Mouse (Mus musculus): ENCODE measurements around the gene Pik3c2b.

Gene Pik3c2b

DNA sequence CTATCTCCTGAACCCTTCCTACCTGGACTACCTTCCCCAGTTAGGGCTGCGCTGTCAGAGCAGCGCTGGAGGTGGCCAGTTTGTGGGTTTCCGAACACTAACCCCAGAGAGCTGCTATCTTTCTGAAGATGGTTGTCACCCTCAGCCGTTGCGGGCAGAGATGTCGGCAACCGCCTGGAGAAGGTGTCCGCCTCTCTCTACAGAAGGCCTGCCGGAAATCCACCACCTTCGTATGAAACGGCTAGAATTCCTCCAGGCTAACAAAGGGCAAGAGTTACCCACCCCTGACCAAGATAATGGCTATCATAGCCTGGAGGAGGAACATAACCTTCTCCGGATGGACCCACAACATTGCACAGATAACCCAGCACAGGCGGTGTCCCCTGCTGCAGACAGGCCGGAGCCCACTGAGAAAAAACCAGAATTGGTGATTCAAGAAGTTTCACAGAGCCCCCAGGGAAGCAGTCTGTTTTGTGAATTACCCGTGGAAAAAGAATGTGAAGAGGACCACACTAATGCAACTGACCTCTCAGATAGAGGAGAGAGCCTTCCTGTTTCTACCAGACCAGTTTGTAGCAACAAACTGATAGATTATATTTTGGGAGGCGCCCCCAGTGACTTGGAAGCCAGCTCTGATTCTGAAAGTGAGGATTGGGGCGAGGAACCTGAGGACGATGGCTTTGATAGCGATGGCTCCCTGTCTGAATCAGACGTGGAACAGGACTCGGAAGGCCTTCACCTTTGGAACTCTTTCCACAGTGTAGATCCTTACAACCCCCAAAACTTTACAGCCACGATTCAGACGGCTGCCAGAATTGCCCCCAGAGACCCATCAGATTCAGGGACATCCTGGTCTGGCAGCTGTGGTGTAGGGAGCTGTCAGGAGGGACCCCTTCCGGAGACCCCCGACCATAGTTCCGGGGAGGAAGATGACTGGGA lies 87.2 kb downstream of the Pik3c2b start:
- peak in 1 of 2 experiments; percentile 11 for DNase-seq (ENCODE audit: low spot score in 2 of 2)

DNA sequence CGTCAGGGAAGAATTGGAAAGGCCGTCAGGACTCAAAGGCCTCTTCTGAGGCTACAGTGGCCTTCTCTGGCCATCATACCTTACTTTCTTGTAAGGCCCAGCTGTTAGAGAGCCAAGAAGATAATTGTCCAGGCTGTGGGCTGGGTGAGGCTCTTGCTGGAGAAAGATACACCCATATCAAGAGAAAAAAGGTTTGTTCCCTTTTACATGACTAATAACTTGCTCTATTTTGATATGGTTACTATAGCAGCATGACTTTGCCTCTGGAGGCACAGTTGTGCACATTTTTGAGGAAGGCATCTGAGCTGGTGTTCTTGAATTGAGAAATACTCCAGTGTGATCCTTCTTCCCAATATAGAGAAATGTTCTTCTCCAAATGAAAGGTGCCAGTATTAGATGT lies 88.0 kb downstream of the Pik3c2b start:
- DNase-seq (ENCODE audit: low spot score in 2 of 2): no peak

GRCm38 (mm10) chr1:133134071-133134470 lies 88.6 kb downstream of the Pik3c2b start:
- no peak for DNase-seq (ENCODE audit: low spot score in 2 of 2)

DNA sequence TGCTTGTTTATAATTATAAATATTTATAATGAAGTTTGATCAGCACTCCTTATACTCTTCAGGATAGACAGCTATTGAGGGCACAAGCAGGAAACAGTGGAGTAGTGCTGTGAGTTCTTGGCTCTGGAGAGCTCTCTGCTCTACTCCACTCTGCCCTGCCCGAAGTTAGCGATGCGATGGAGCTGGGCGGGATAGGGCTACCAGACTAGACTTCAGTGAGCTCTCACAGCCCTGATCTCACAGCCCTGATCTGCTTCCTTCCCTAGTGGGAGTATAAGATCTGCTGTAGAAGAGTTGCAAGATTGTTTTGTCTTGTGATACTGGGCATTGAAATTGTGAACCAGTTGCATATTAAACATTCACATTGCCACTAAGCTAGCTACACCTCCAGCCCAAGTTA lies 89.4 kb downstream of the Pik3c2b start:
- DNase-seq (ENCODE audit: low spot score in 2 of 2): no peak

DNA sequence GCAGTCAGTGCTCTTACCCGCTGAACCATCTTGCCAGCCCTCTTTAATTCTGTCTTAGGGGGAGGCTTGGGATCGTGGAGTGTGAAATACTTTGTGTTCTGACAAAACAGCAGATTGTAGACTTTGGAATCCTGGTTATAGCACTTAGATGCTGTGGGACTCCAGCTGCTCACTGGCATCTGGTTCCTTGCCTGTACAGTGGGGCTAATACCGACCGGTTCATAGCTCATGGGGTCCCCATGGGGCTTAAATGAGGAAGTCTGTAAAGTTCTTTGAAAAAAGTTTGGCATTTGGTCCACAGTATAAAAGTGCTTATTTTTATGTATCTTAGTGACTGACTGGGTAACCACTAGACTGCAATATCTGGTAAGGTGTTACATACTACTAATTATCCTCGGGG lies 90.3 kb downstream of the Pik3c2b start:
- DNase-seq (ENCODE audit: low spot score in 2 of 2): no peak

DNA sequence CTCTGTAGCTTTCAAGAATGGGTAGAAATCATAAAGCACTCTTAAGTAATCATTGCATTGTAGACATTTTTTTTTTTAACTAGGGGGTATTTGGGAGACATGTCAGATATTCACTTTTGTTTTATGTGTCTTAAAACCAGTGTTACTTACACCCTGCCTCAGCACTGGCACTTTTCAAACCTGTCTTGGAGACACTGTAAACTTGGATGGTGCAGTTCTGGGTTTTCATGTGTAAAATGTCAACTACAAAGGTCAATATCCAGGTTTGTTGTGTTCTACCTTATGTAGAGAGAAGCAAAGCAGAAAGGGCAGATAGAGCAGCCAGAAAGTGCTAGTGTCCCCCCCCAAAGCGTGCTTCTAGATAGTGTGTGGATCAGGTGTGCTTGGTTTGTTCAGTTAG lies 92.9 kb downstream of the Pik3c2b start:
- no peak for DNase-seq (ENCODE audit: low spot score in 2 of 2)

DNA sequence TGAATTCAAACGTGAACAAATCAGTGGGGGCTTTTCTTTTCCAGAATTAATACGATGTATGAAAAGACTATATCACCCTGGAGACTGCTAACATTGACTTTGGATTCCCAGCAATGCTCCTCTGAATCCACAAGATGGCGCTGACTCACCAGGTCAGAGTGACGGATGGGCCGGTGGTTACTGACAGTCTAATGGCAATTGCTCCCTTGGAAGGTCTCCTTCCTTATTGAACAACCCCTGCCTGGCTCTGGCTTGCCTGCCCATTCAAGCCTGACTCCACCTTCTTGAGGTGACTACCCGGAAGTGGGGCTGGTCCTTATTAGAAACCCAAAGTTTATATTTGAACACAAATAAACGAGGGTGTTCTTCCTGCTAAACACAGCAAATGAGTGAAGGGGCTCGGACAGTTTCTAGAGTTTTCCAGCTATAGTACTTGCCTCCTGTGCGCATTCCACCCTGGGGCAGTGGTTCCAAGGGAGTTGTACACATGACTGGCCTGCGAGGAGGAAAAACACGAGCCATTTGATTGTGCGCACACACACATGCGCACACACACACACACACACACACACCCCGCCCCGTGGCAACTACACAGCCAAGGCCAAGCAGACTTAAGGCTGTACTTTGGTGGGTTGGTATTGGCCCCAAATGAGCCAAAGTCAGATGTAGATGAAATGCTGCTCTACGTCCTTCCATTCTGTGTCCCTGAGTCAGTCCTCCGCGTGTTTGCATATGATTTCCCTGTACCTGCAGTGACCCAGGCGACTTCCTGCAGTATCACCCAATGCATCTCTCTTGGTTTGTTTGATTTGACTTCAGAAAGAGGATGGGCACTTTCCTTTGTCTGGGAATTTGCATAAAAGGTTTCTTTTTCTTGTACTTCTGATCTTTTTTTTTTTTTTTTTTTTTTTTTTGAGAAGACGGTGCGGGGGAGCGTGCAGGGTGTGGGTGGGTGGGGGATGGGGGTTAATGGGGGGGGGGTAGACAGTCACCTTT lies 100.8 kb downstream of the Pik3c2b start:
- DNase-seq (ENCODE audit: low spot score in 2 of 2): peak in 1 of 2 experiments; percentile 65

DNA sequence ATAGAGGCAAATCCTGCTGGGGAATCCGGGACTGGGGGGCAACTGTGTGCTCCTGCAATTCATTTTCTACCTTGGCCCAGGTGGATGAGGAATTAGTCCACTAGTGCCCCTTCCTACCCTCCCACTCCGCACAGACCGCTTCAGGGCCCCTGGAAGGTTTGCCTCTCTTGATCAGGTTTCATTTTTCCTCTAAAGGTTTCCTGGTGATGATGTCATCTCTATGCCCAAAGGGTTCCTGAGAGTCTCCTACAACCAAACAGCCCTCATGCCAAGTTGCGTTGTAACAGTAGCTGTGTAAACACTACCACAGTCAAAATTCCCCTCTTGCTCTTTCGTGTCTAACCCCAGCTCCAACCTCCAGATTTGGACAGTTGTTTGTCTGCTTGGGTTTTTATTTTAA lies 101.9 kb downstream of the Pik3c2b start:
- DNase-seq (ENCODE audit: low spot score in 2 of 2): no peak

GRCm38 (mm10) chr1:133148122-133148521 lies 102.7 kb downstream of the Pik3c2b start:
- DNase-seq (ENCODE audit: low spot score in 2 of 2): no peak

DNA sequence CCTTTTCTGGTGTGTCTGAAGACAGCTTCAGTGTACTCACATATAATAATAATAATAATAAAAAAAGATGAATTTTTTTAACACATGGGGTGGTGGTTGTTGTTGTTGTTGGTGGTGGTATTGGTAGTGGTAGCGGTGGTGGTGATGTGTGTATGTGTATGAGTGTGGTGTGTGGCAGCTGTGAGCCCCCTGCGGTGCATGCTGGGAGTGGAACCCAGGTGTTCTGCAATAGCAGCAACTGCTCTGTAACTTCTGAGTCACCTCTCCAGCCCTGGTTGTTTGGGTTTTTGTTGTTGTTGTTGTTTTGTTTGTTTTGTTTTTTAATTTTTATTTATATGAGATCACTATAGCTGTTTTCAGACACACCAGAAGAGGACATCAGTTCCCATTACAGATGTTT lies 105.1 kb downstream of the Pik3c2b start:
- no peak for DNase-seq (ENCODE audit: low spot score in 2 of 2)

DNA sequence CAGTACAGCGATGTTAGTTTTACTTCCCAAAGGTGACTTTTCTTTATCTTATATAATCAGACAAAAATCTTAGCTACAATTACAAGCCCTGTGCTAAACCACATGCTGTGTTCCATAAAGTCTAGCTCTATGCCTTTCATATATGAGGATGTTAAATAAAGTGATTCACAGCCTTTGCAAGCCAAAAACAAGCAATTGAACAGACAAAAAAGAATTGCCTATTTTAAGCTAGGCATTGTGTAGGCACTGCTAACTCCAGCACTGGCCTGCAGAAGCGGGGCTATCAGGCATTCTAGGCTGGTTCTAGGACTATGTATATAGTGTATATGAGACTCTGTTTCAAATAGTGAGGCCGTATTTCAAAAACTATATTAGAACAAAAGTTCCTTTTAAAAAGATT lies 106.7 kb downstream of the Pik3c2b start:
- DNase-seq (ENCODE audit: low spot score in 2 of 2): no peak

DNA sequence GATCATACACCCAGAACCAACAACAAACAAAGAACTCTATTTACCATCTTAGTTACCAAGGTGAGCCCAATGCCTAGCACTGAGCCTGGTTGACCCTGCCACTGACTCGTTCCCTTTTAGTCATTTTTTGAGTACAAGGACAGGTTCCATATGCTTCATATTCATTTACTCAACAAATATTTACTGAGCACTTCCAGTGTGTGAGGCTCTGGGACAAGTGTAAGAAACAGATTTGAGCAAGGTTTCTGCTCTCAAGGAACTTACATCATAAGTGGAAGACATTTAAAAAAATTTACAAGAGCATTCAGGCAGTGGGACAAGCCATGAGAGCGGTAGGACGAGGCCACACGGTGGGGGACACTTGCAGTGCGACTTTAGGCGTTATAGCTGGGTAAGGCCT lies 109.8 kb downstream of the Pik3c2b start:
- no peak for DNase-seq (ENCODE audit: low spot score in 2 of 2)

All from urinary bladder, adult 18-20 months (tissue).